Mouse (Mus musculus) CD4-positive, CD25-positive, alpha-beta regulatory T cell, adult 4 months (primary cell): ENCODE measurements around the gene Dnajc16. TPM values are rescaled to one million over a fixed set of nuclear protein-coding genes. Genes with fewer than 3 reads are reported as not detected.
"Not testable (repeated sequence)": the region's sequence is repeated elsewhere in the genome, so short reads cannot be mapped to it uniquely, and the experiment has no call there.

ENCODE experiments used
- ATAC-seq: one replicate; pipeline ENCODE4 v1.8.0; 2017
- polyA plus RNA-seq, 2 experiments: library from polyadenylated mRNA; unstranded; fragments of 100-300 nt; shearing (Covaris generic); gene quantifications; one replicate each; pipeline ENCODE4 v1.2.1; 2017

Dnajc16 gene
- polyA plus RNA-seq, 2 experiments from 2014 or later: 3.4 to 4.3 TPM

- ATAC-seq: no peak
Measured at GRCm38 (mm10) chr4:141794152-141794535, 3.4 kb upstream of the Dnajc16 start.

- ATAC-seq: peak; percentile 74
Measured at GRCm38 (mm10) chr4:141793282-141794151, 2.8 kb upstream of the Dnajc16 start, which contains the start of gene Casp9. Casp9 (plus strand) TSS chr4:141793612.

GRCm38 (mm10) chr4:141792554-141793281 is 2.0 kb upstream of the Dnajc16 start:
- ATAC-seq: no peak

GRCm38 (mm10) chr4:141791951-141792350 is 1.2 kb upstream of the Dnajc16 start:
- no peak for ATAC-seq

GRCm38 (mm10) chr4:141791486-141791885 is 755 bp upstream of the Dnajc16 start:
- ATAC-seq: no peak

- no peak for ATAC-seq
Measured at GRCm38 (mm10) chr4:141789564-141790218, 1.0 kb downstream of the Dnajc16 start.

- no peak for ATAC-seq
Measured at GRCm38 (mm10) chr4:141787462-141787861, 3.3 kb downstream of the Dnajc16 start.

- ATAC-seq: no peak
Measured at GRCm38 (mm10) chr4:141787046-141787445, 3.7 kb downstream of the Dnajc16 start.

- ATAC-seq: no peak
Measured at GRCm38 (mm10) chr4:141786141-141786540, 4.6 kb downstream of the Dnajc16 start.

- ATAC-seq: no peak
Measured at GRCm38 (mm10) chr4:141784835-141785234, 5.9 kb downstream of the Dnajc16 start.

- no peak for ATAC-seq
Measured at GRCm38 (mm10) chr4:141781201-141781985, 9.3 kb downstream of the Dnajc16 start.

GRCm38 (mm10) chr4:141779828-141780227 is 10.9 kb downstream of the Dnajc16 start:
- no peak for ATAC-seq

- ATAC-seq: not testable (repeated sequence)
Measured at GRCm38 (mm10) chr4:141773019-141773418, 17.7 kb downstream of the Dnajc16 start.

GRCm38 (mm10) chr4:141771823-141772222 is 18.9 kb downstream of the Dnajc16 start:
- ATAC-seq: no peak

- no peak for ATAC-seq
Measured at GRCm38 (mm10) chr4:141769501-141770160, 21.1 kb downstream of the Dnajc16 start.

GRCm38 (mm10) chr4:141767353-141768036 is 23.2 kb downstream of the Dnajc16 start:
- ATAC-seq: no peak

- ATAC-seq: no peak
Measured at GRCm38 (mm10) chr4:141766668-141767352, 23.9 kb downstream of the Dnajc16 start.

GRCm38 (mm10) chr4:141766316-141766667 is 24.4 kb downstream of the Dnajc16 start:
- ATAC-seq: no peak

- ATAC-seq: no peak
Measured at GRCm38 (mm10) chr4:141765008-141765407, 25.7 kb downstream of the Dnajc16 start.

GRCm38 (mm10) chr4:141763476-141763875 is 27.3 kb downstream of the Dnajc16 start:
- no peak for ATAC-seq
